ENCODE assay signal across 23 mouse cellular contexts in the genomic region with DNA sequence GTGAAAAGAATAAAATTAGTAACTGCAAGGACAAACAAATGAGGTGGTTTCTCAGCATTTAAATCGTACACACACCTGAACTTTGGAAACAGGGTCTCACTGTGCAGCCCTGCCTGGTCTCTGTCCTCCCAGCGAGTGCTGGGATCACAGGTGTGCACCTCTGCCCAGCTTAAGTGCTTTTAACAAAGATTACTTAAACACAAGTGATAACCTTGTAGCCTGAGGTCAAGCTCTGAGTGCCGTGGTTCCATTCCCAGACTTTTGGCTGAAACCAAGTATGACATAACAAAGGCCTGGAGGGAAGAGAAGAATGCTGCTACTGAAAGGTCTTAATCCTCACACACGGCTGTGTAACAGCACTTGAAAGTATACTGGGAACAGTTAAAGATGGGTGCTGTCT.
"Had no signal": no experiment of that assay in that cellular context is flagged by ENCODE, and none has a peak within 500 bp of the region (broad histone marks: within the 10 kb centered on the region; RNA-seq: fewer than 3 reads in every experiment).

No protein-coding gene starts in this region.

- H3K9ac ChIP-seq: kidney, embryonic 15.5 days; limb, embryonic 13.5 days; liver, embryonic 14.5 days; liver, postnatal 0 days; lung, embryonic 15.5 days; neural tube, embryonic 12.5 days; neural tube, embryonic 15.5 days had no signal

- H3K4me1 ChIP-seq: limb, embryonic 13.5 days; neural tube, embryonic 12.5 days; neural tube, embryonic 15.5 days had no signal

- DNase-seq: kidney, adult 8-10 months; kidney, postnatal 10 days; kidney, postnatal 36 days; layer of hippocampus, postnatal 36 days; liver; liver, postnatal 0 days; lung, postnatal 14 days; lung, postnatal 4 days; midbrain, embryonic 14.5 days; right cerebral cortex, adult 18-20 months; right cerebral cortex, postnatal 14 days; right cerebral cortex, postnatal 4 days; thymus, adult 18-20 months; thymus, postnatal 36 days had no signal

- H3K9me3 ChIP-seq: kidney, embryonic 15.5 days; limb, embryonic 13.5 days; lung, embryonic 15.5 days; neural tube, embryonic 12.5 days; neural tube, embryonic 15.5 days had no signal

- ATAC-seq: liver, postnatal 0 days had no signal

- H3K27ac ChIP-seq: kidney, embryonic 15.5 days; left cerebral cortex, adult 2 months; limb, embryonic 13.5 days; liver, embryonic 14.5 days; lung, embryonic 15.5 days; neural tube, embryonic 12.5 days; neural tube, embryonic 15.5 days; stomach, postnatal 0 days had no signal

- H3K36me3 ChIP-seq: kidney, embryonic 15.5 days; limb, embryonic 13.5 days; lung, embryonic 15.5 days; neural tube, embryonic 12.5 days; neural tube, embryonic 15.5 days had no signal

- H3K4me3 ChIP-seq: kidney, embryonic 15.5 days; left cerebral cortex, adult 2 months; limb, embryonic 13.5 days; lung, embryonic 15.5 days; neural tube, embryonic 12.5 days; neural tube, embryonic 15.5 days had no signal

- H3K4me2 ChIP-seq: kidney, embryonic 15.5 days; limb, embryonic 13.5 days; lung, embryonic 15.5 days; midbrain, embryonic 11.5 days; neural tube, embryonic 12.5 days; neural tube, embryonic 15.5 days had no signal

- H3K27me3 ChIP-seq: kidney, embryonic 15.5 days; limb, embryonic 13.5 days; lung, embryonic 15.5 days; neural tube, embryonic 12.5 days; neural tube, embryonic 15.5 days had no signal
